Mouse (Mus musculus): ENCODE results near the gene Apol7a. TPM values are rescaled to one million over a fixed set of nuclear protein-coding genes. Genes with fewer than 3 reads are reported as not detected.
"Not testable (repeated sequence)": the region's sequence is repeated elsewhere in the genome, so short reads cannot be mapped to it uniquely, and the experiment has no call there.

Apol7a gene
- 0.25 and 0.26 TPM in 2 replicates for polyA plus RNA-seq (2012; rRNA removed)
- polyA plus RNA-seq (2014; fragmentation: Nextera tagmentation; extraction: Ambion mirVana), result 0.56 and 0.69 TPM in 2 replicates

GRCm38 (mm10) chr15:77399027-77399426 is at the start of gene Apol7a:
Gene Apol7a (minus strand): TSS chr15:77399110.
- H3K27ac ChIP-seq; H3K9me3 ChIP-seq (ENCODE audit: control insufficient read depth, low read length); ATAC-seq (ENCODE audit: insufficient read depth); H3K4me1 ChIP-seq (replicated peaks; ENCODE audit: control insufficient read depth in 2 of 2, insufficient read depth in 2 of 2, low read length in 1 of 2); H3K36me3 ChIP-seq (replicated peaks; ENCODE audit: control insufficient read depth, insufficient read depth, low read depth); H3K27me3 ChIP-seq (ENCODE audit: control insufficient read depth, insufficient read depth, low read length); H3K9ac ChIP-seq (replicated peaks); H3K4me2 ChIP-seq (ENCODE audit: low read depth); DNase-seq (ENCODE audit: low read depth in 3 of 3, low spot score in 3 of 3); H3K4me3 ChIP-seq (ENCODE audit: insufficient read depth in 1 of 2, low read depth in 2 of 2, low read length in 2 of 2): not testable (repeated sequence)
- 52% methylated on average over 9 of the region's 9 CpGs for WGBS (ENCODE audit: insufficient replicate concordance)
- TF ChIP-seq CTCF (IDR thresholded peaks at IDR 0.05; ENCODE audit: low read depth), result peak; percentile 61

GRCm38 (mm10) chr15:77447392-77447791 is 48.5 kb upstream of the Apol7a start, which contains the start of gene Apol7b:
Gene Apol7b (minus strand): TSS chr15:77447492.
- H3K27me3 ChIP-seq (ENCODE audit: control insufficient read depth, insufficient read depth, low read length); H3K9ac ChIP-seq (replicated peaks); H3K9me3 ChIP-seq (ENCODE audit: control insufficient read depth, low read length); H3K36me3 ChIP-seq (replicated peaks; ENCODE audit: control insufficient read depth, insufficient read depth, low read depth); H3K27ac ChIP-seq; H3K4me1 ChIP-seq (replicated peaks; ENCODE audit: control insufficient read depth in 2 of 2, insufficient read depth in 2 of 2, low read length in 1 of 2); ATAC-seq (ENCODE audit: insufficient read depth); DNase-seq (ENCODE audit: low read depth in 3 of 3, low spot score in 3 of 3); H3K4me3 ChIP-seq (ENCODE audit: insufficient read depth in 1 of 2, low read depth in 2 of 2, low read length in 2 of 2); H3K4me2 ChIP-seq (ENCODE audit: low read depth): not testable (repeated sequence)
- WGBS (ENCODE audit: insufficient replicate concordance), result 53% methylated on average over 2 of the region's 2 CpGs

GRCm38 (mm10) chr15:77445668-77446067 is 46.8 kb upstream of the Apol7a start:
- H3K4me3 ChIP-seq (ENCODE audit: insufficient read depth in 1 of 2, low read depth in 2 of 2, low read length in 2 of 2); H3K4me2 ChIP-seq (ENCODE audit: low read depth); H3K9ac ChIP-seq (replicated peaks); H3K27me3 ChIP-seq (ENCODE audit: control insufficient read depth, insufficient read depth, low read length); H3K36me3 ChIP-seq (replicated peaks; ENCODE audit: control insufficient read depth, insufficient read depth, low read depth); H3K9me3 ChIP-seq (ENCODE audit: control insufficient read depth, low read length); ATAC-seq (ENCODE audit: insufficient read depth); H3K4me1 ChIP-seq (replicated peaks; ENCODE audit: control insufficient read depth in 2 of 2, insufficient read depth in 2 of 2, low read length in 1 of 2); DNase-seq (ENCODE audit: low read depth in 3 of 3, low spot score in 3 of 3); H3K27ac ChIP-seq: not testable (repeated sequence)
- WGBS (ENCODE audit: insufficient replicate concordance), result 83% methylated on average over 1 of the region's 1 CpGs

GRCm38 (mm10) chr15:77444746-77445145 is 45.8 kb upstream of the Apol7a start:
- H3K27me3 ChIP-seq (ENCODE audit: control insufficient read depth, insufficient read depth, low read length); DNase-seq (ENCODE audit: low read depth in 3 of 3, low spot score in 3 of 3); H3K9ac ChIP-seq (replicated peaks); H3K4me1 ChIP-seq (replicated peaks; ENCODE audit: control insufficient read depth in 2 of 2, insufficient read depth in 2 of 2, low read length in 1 of 2); H3K36me3 ChIP-seq (replicated peaks; ENCODE audit: control insufficient read depth, insufficient read depth, low read depth); H3K4me3 ChIP-seq (ENCODE audit: insufficient read depth in 1 of 2, low read depth in 2 of 2, low read length in 2 of 2); H3K4me2 ChIP-seq (ENCODE audit: low read depth); H3K27ac ChIP-seq; H3K9me3 ChIP-seq (ENCODE audit: control insufficient read depth, low read length); ATAC-seq (ENCODE audit: insufficient read depth): not testable (repeated sequence)
- 54% methylated on average over 8 of the region's 8 CpGs for WGBS (ENCODE audit: insufficient replicate concordance)

GRCm38 (mm10) chr15:77428690-77429448 is 30.0 kb upstream of the Apol7a start:
- H3K9ac ChIP-seq (replicated peaks); H3K36me3 ChIP-seq (replicated peaks; ENCODE audit: control insufficient read depth, insufficient read depth, low read depth); H3K9me3 ChIP-seq (ENCODE audit: control insufficient read depth, low read length); H3K4me3 ChIP-seq (ENCODE audit: insufficient read depth in 1 of 2, low read depth in 2 of 2, low read length in 2 of 2); H3K4me2 ChIP-seq (ENCODE audit: low read depth); DNase-seq (ENCODE audit: low read depth in 3 of 3, low spot score in 3 of 3); ATAC-seq (ENCODE audit: insufficient read depth); H3K4me1 ChIP-seq (replicated peaks; ENCODE audit: control insufficient read depth in 2 of 2, insufficient read depth in 2 of 2, low read length in 1 of 2); H3K27me3 ChIP-seq (ENCODE audit: control insufficient read depth, insufficient read depth, low read length); H3K27ac ChIP-seq: not testable (repeated sequence)
- 58% methylated on average over 8 of the region's 10 CpGs for WGBS (ENCODE audit: insufficient replicate concordance)

GRCm38 (mm10) chr15:77422925-77423324 is 24.0 kb upstream of the Apol7a start:
- H3K4me1 ChIP-seq (replicated peaks; ENCODE audit: control insufficient read depth in 2 of 2, insufficient read depth in 2 of 2, low read length in 1 of 2); DNase-seq (ENCODE audit: low read depth in 3 of 3, low spot score in 3 of 3); H3K4me2 ChIP-seq (ENCODE audit: low read depth); H3K4me3 ChIP-seq (ENCODE audit: insufficient read depth in 1 of 2, low read depth in 2 of 2, low read length in 2 of 2); H3K9ac ChIP-seq (replicated peaks); H3K27ac ChIP-seq; H3K36me3 ChIP-seq (replicated peaks; ENCODE audit: control insufficient read depth, insufficient read depth, low read depth); H3K9me3 ChIP-seq (ENCODE audit: control insufficient read depth, low read length); H3K27me3 ChIP-seq (ENCODE audit: control insufficient read depth, insufficient read depth, low read length); ATAC-seq (ENCODE audit: insufficient read depth): not testable (repeated sequence)
- 51% methylated on average over 3 of the region's 7 CpGs for WGBS (ENCODE audit: insufficient replicate concordance)

- not testable (repeated sequence) for H3K27ac ChIP-seq; H3K4me3 ChIP-seq (ENCODE audit: insufficient read depth in 1 of 2, low read depth in 2 of 2, low read length in 2 of 2); H3K36me3 ChIP-seq (replicated peaks; ENCODE audit: control insufficient read depth, insufficient read depth, low read depth); H3K4me1 ChIP-seq (replicated peaks; ENCODE audit: control insufficient read depth in 2 of 2, insufficient read depth in 2 of 2, low read length in 1 of 2); H3K27me3 ChIP-seq (ENCODE audit: control insufficient read depth, insufficient read depth, low read length); H3K9ac ChIP-seq (replicated peaks); ATAC-seq (ENCODE audit: insufficient read depth); H3K4me2 ChIP-seq (ENCODE audit: low read depth); DNase-seq (ENCODE audit: low read depth in 3 of 3, low spot score in 3 of 3); H3K9me3 ChIP-seq (ENCODE audit: control insufficient read depth, low read length)
- no CpG with 5 or more reads among the region's 3 CpGs for WGBS (ENCODE audit: insufficient replicate concordance)
These were observed 20.7 kb upstream of the Apol7a start for GRCm38 (mm10) chr15:77419657-77420056.

GRCm38 (mm10) chr15:77416655-77417333 is 17.9 kb upstream of the Apol7a start:
- not testable (repeated sequence) for ATAC-seq (ENCODE audit: insufficient read depth); H3K27ac ChIP-seq
- 15% methylated on average over 2 of the region's 10 CpGs for WGBS (ENCODE audit: insufficient replicate concordance)

More at GRCm38 (mm10) chr15:77416655-77417333, 17.9 kb upstream of the Apol7a start:
- not testable (repeated sequence) for H3K27me3 ChIP-seq (ENCODE audit: control insufficient read depth, insufficient read depth, low read length); H3K9me3 ChIP-seq (ENCODE audit: control insufficient read depth, low read length); H3K4me1 ChIP-seq (replicated peaks; ENCODE audit: control insufficient read depth in 2 of 2, insufficient read depth in 2 of 2, low read length in 1 of 2); H3K9ac ChIP-seq (replicated peaks); H3K4me3 ChIP-seq (ENCODE audit: insufficient read depth in 1 of 2, low read depth in 2 of 2, low read length in 2 of 2); H3K4me2 ChIP-seq (ENCODE audit: low read depth); DNase-seq (ENCODE audit: low read depth in 3 of 3, low spot score in 3 of 3); H3K36me3 ChIP-seq (replicated peaks; ENCODE audit: control insufficient read depth, insufficient read depth, low read depth)

Measured in liver, embryonic 14.5 days (tissue).